Mouse (Mus musculus) neural tube, embryonic 11.5 days (tissue): ENCODE results near the gene Cep83. TPM values are rescaled to one million over a fixed set of nuclear protein-coding genes. Genes with fewer than 3 reads are reported as not detected.

ENCODE experiments used
- ATAC-seq: fragments of 200-750 bp; cut with Nextera tagmentation; 2 replicates; pipeline ENCODE4 v1.8.0; 2017; ENCODE audit warnings: moderate number of reproducible peaks, mild to moderate bottlenecking, moderate TSS enrichment, moderate library complexity; ENCODE audit not compliant: insufficient read depth, low FRiP score, low TSS enrichment
- DNase-seq: peaks from one replicate; pipeline ENCODE4 v3.0.0-alpha.2; 2015; ENCODE audit warnings: low spot score
- H3K27ac ChIP-seq: fragments of 300-500 bp; sonication (generic); 2 replicates; pipeline ENCODE4 v1.5.1; 2014; ENCODE audit warnings: low read depth, mild to moderate bottlenecking, low read length
- H3K27me3 ChIP-seq: fragments of 300-500 bp; sonication (generic); 2 replicates; pipeline ENCODE4 v1.6.1; 2014; ENCODE audit warnings: mild to moderate bottlenecking, low read length, mixed read lengths; ENCODE audit not compliant: control insufficient read depth, insufficient read depth
- H3K36me3 ChIP-seq: fragments of 300-500 bp; sonication (generic); 2 replicates; pipeline ENCODE4 v1.6.1; 2014; ENCODE audit warnings: mild to moderate bottlenecking, low read length, moderate library complexity, mixed read lengths; ENCODE audit not compliant: control insufficient read depth, insufficient read depth
- H3K4me1 ChIP-seq: fragments of 300-500 bp; sonication (generic); 2 replicates; pipeline ENCODE4 v1.6.1; 2014; ENCODE audit warnings: low read length, mixed read lengths; ENCODE audit not compliant: control insufficient read depth, insufficient read depth
- H3K4me2 ChIP-seq: fragments of 300-500 bp; sonication (generic); 2 replicates; pipeline ENCODE4 v1.6.1; 2014; ENCODE audit warnings: low read depth, mild to moderate bottlenecking, moderate library complexity
- H3K4me3 ChIP-seq: fragments of 300-500 bp; sonication (generic); 2 replicates; pipeline ENCODE4 v1.5.1; 2014; ENCODE audit warnings: low read depth, low read length
- H3K9ac ChIP-seq: fragments of 300-500 bp; sonication (generic); 2 replicates; pipeline ENCODE4 v1.6.1; 2014; ENCODE audit warnings: mild to moderate bottlenecking, low read length
- H3K9me3 ChIP-seq: fragments of 300-500 bp; sonication (generic); 2 replicates; pipeline ENCODE4 v1.6.1; 2016; ENCODE audit warnings: low read length; ENCODE audit not compliant: control insufficient read depth
- WGBS: fragments of 180-500 bp; shearing (Covaris S2); extraction: QIAGEN DNeasy Blood & Tissue Kit; methylation state at CpG from one replicate; pipeline ENCODE4 v1.1.7; 2014; 5-methylcytosine and 5-hydroxymethylcytosine counted together
- polyA plus RNA-seq: library from polyadenylated mRNA; unstranded; fragments of >200 nt; fragmentation: Nextera tagmentation; extraction: Ambion mirVana; gene quantifications from 2 replicates; pipeline ENCODE4 v1.2.1, GENCODE M21; 2014

Gene Cep83
- polyA plus RNA-seq, 1 experiment from 2014 or later = 25.3 TPM

- H3K4me3 ChIP-seq = no peak overlapping the region
- no peak overlapping the region for H3K27ac ChIP-seq
- H3K9ac ChIP-seq = no peak overlapping the region
- H3K9me3 ChIP-seq = no peaks in the 10 kb centered on the region
- 88% methylated on average over 2 of the region's 2 CpGs for WGBS
- no peaks in the 10 kb centered on the region for H3K36me3 ChIP-seq
- no peaks in the 10 kb centered on the region for H3K27me3 ChIP-seq
- ATAC-seq = no peak
- H3K4me1 ChIP-seq = no peaks in the 10 kb centered on the region
- DNase-seq = no peak
- H3K4me2 ChIP-seq = no peak overlapping the region
Observed at GRCm38 (mm10) chr10:94740221-94740620, 51.8 kb downstream of the Cep83 start.

- no peak overlapping the region for H3K4me2 ChIP-seq
- H3K4me1 ChIP-seq = no peaks in the 10 kb centered on the region
- ATAC-seq (no peak), DNase-seq (no peak)
- H3K9me3 ChIP-seq = no peaks in the 10 kb centered on the region
- H3K9ac ChIP-seq = no peak overlapping the region
- no peak overlapping the region for H3K27ac ChIP-seq
- no peaks in the 10 kb centered on the region for H3K36me3 ChIP-seq
- H3K4me3 ChIP-seq = no peak overlapping the region
- no peaks in the 10 kb centered on the region for H3K27me3 ChIP-seq
- 94% methylated on average over 3 of the region's 3 CpGs for WGBS
Observed at GRCm38 (mm10) chr10:94741459-94741858, 53.0 kb downstream of the Cep83 start.

- H3K4me2 ChIP-seq = no peak overlapping the region
- no peak overlapping the region for H3K4me3 ChIP-seq
- no peaks in the 10 kb centered on the region for H3K27me3 ChIP-seq
- WGBS = 75% methylated on average over 2 of the region's 2 CpGs
- H3K9me3 ChIP-seq = no peaks in the 10 kb centered on the region
- ATAC-seq (no peak), DNase-seq (no peak)
- H3K9ac ChIP-seq = no peak overlapping the region
- no peak overlapping the region for H3K27ac ChIP-seq
- H3K4me1 ChIP-seq = no peaks in the 10 kb centered on the region
- no peaks in the 10 kb centered on the region for H3K36me3 ChIP-seq
Observed at GRCm38 (mm10) chr10:94747011-94747410, 58.6 kb downstream of the Cep83 start.

- DNase-seq = no peak
- Histone ChIP-seq H3K27ac (no peak overlapping the region), H3K4me1 (no peaks in the 10 kb centered on the region), H3K9me3 (no peaks in the 10 kb centered on the region), H3K27me3 (no peaks in the 10 kb centered on the region), H3K4me3 (no peak overlapping the region), H3K4me2 (no peak overlapping the region), H3K9ac (no peak overlapping the region), H3K36me3 (no peaks in the 10 kb centered on the region)
- no peak for ATAC-seq
- 85% methylated on average over 3 of the region's 3 CpGs for WGBS
Observed at GRCm38 (mm10) chr10:94771496-94771895, 83.0 kb downstream of the Cep83 start.

- H3K9ac ChIP-seq = no peak overlapping the region
- 92% methylated on average over 3 of the region's 3 CpGs for WGBS
- H3K4me2 ChIP-seq = no peak overlapping the region
- no peaks in the 10 kb centered on the region for H3K27me3 ChIP-seq
- no peaks in the 10 kb centered on the region for H3K9me3 ChIP-seq
- ATAC-seq = no peak
- no peak overlapping the region for H3K27ac ChIP-seq
- DNase-seq = no peak
- H3K4me3 ChIP-seq = no peak overlapping the region
- no peaks in the 10 kb centered on the region; the same call in 1 of the 2 replicates for H3K36me3 ChIP-seq
- H3K4me1 ChIP-seq = no peaks in the 10 kb centered on the region
Observed at GRCm38 (mm10) chr10:94777576-94777975, 89.1 kb downstream of the Cep83 start.

GRCm38 (mm10) chr10:94779319-94779718, 90.9 kb downstream of the Cep83 start:
- no peak for ATAC-seq
- Histone ChIP-seq H3K27me3 (no peaks in the 10 kb centered on the region), H3K9me3 (no peaks in the 10 kb centered on the region), H3K4me2 (no peak overlapping the region), H3K4me1 (no peaks in the 10 kb centered on the region), H3K9ac (no peak overlapping the region), H3K4me3 (no peak overlapping the region), H3K36me3 (no peaks in the 10 kb centered on the region; the same call in 1 of the 2 replicates), H3K27ac (no peak overlapping the region)
- no peak for DNase-seq
- WGBS = 96% methylated on average over 4 of the region's 4 CpGs

- no peaks in the 10 kb centered on the region for H3K4me1 ChIP-seq
- no peaks in the 10 kb centered on the region for H3K27me3 ChIP-seq
- WGBS = 84% methylated on average over 3 of the region's 3 CpGs
- H3K4me3 ChIP-seq = no peak overlapping the region
- DNase-seq = no peak
- no peak for ATAC-seq
- H3K36me3 ChIP-seq = no peaks in the 10 kb centered on the region; the same call in 1 of the 2 replicates
- no peaks in the 10 kb centered on the region for H3K9me3 ChIP-seq
- H3K9ac ChIP-seq = no peak overlapping the region
- no peak overlapping the region for H3K27ac ChIP-seq
- no peak overlapping the region for H3K4me2 ChIP-seq
Observed at GRCm38 (mm10) chr10:94780618-94781262, 92.3 kb downstream of the Cep83 start.

GRCm38 (mm10) chr10:94789205-94789604, 100.8 kb downstream of the Cep83 start:
- Histone ChIP-seq H3K27ac (no peak overlapping the region), H3K9me3 (no peaks in the 10 kb centered on the region), H3K4me3 (no peak overlapping the region), H3K9ac (no peak overlapping the region), H3K36me3 (no peaks in the 10 kb centered on the region), H3K4me2 (no peak overlapping the region), H3K4me1 (no peaks in the 10 kb centered on the region), H3K27me3 (no peaks in the 10 kb centered on the region)
- no peak for ATAC-seq
- WGBS = 80% methylated on average over 3 of the region's 3 CpGs
- no peak for DNase-seq

- no peaks in the 10 kb centered on the region for H3K36me3 ChIP-seq
- no peak for DNase-seq
Observed at GRCm38 (mm10) chr10:94793914-94794313, 105.5 kb downstream of the Cep83 start.

More at GRCm38 (mm10) chr10:94793914-94794313, 105.5 kb downstream of the Cep83 start:
- ATAC-seq = no peak
- H3K27me3 ChIP-seq = no peaks in the 10 kb centered on the region
- no peak overlapping the region for H3K4me2 ChIP-seq
- H3K9me3 ChIP-seq = no peaks in the 10 kb centered on the region
- no peaks in the 10 kb centered on the region for H3K4me1 ChIP-seq
- no peak overlapping the region for H3K27ac ChIP-seq
- 96% methylated on average over 3 of the region's 3 CpGs for WGBS
- H3K9ac ChIP-seq = no peak overlapping the region
- no peak overlapping the region for H3K4me3 ChIP-seq
